Mouse (Mus musculus): ENCODE measurements around the gene Rdh19.
"Not testable (repeated sequence)": the region's sequence is repeated elsewhere in the genome, so short reads cannot be mapped to it uniquely, and the experiment has no call there.

Rdh19 gene

DNA sequence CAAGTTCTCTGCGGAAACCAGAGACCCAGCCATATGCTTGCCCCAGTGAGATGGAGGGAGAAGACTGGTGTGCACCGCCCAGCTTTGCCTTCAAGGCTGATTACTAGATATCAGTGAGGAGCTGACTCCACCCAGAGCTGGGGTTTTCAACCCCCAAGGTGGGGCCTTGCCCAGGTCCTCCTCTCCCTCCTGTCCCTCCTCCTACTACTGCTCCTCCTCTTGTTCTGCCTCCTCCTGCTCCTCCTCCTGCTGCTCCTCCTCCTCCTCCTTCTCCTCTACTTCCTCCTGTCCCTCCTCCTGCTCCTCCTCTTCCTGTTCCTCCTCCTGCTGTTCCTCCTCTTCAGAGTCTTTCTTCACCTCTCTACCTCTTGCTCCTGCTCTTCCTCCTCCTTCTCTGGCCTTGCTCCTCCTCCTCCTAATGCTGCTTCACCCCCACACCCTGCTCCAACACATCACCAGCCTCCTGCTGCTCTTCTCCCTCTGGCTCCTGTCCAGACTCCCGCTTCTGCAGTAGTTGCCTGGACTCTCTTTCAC, 29.5 kb downstream of the Rdh19 start:
- DNase-seq (ENCODE audit: low spot score in 2 of 2), result no peak

DNA sequence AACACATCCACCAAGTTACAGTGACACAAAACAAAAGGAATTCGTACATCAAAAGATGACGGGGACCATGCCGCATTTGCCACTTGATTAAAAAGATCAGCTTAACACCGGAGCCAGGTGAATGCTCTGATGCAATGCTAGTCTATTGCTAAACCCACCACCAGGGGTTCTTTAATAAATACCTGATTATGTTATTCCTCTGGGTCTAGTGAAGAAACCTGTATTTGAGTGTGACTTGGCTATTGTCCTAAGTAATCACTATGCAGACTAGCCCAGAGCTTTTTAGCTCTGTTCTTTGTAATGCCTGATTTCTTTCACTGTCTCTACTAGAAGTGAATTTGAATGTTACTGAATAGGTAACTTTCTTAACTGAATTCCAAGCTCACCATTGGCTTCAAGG, 31.3 kb downstream of the Rdh19 start:
- DNase-seq (ENCODE audit: low spot score in 2 of 2), result no peak

GRCm38 (mm10) chr10:127886551-127886950, 36.8 kb downstream of the Rdh19 start:
- no peak for DNase-seq (ENCODE audit: low spot score in 2 of 2)

- no peak for DNase-seq (ENCODE audit: low spot score in 2 of 2)
These were observed 37.2 kb downstream of the Rdh19 start for GRCm38 (mm10) chr10:127886971-127887370.

- no peak for DNase-seq (ENCODE audit: low spot score in 2 of 2)
These were observed 38.9 kb downstream of the Rdh19 start, which contains the start of gene Rdh7 for GRCm38 (mm10) chr10:127888605-127889004. TSS of gene Rdh7 (minus strand) at chr10:127888817.

DNA sequence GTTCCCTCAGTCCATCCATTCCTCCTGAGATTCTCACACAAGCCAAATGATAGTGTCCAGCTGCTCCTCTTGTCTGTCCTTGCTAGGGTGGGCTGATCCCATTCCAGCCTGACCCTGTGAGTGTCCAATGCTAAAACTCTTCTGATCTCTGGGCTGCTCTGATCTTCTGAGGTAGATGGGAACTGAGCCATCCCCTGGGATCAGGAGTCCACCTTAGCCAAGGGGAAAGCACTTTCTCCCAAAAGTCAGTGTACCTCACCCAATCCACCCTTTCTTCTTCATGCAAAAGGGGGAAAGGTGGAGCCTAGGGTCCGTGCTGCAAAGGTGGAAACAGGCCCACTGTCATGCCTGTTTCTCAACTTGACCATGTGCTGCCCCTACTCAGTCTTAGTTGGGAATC, 41.8 kb downstream of the Rdh19 start:
- DNase-seq (ENCODE audit: low spot score in 2 of 2), result no peak

DNA sequence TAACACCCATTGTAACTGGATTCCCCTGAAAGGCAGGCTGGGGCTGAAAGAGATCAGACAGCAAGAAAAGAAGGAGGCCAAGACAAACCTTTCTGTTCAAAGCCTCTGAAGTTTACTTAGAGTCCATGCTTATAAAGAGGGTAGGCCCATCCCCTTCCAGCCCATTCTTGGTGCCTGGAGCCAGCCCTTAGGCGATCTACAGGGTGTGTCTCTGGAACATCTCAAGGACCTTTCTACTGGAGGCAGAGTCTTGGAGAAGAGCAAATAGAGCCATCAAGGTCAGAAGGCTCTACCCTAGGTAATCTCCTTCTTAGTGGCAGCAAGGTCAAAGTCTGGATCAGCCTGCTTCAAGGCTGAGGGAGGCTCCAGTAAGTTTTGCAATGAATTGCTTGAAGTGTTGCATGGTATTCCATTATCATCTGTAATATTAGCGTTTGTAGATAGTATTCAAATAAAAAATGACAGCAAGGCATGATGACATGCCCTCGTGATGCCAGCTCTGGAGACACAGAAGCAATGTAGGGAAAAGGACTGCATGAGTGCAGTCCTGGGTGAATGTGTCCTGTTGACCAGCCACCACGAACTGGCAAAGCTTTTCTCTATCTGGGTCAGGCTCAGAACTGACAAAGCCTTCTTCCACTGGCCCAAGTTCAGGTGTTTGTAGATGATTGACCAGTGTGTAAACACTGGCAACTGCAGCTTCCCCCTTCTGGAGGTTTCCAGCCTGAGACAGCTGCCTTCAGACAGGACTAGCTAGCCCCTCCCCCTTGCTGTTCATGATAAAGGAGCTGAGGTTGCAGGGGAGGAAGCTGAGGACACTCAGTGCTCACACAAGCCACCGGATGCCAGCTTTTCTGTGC, 43.7 kb downstream of the Rdh19 start:
- DNase-seq (ENCODE audit: low spot score in 2 of 2), result not testable (repeated sequence)

- no peak for DNase-seq (ENCODE audit: low spot score in 2 of 2)
These were observed 47.0 kb downstream of the Rdh19 start for GRCm38 (mm10) chr10:127896705-127897104.

GRCm38 (mm10) chr10:127897506-127897905, 47.8 kb downstream of the Rdh19 start:
- no peak for DNase-seq (ENCODE audit: low spot score in 2 of 2)

GRCm38 (mm10) chr10:127898218-127898617, 48.5 kb downstream of the Rdh19 start, which contains the start of gene Sdr9c7:
TSS of gene Sdr9c7 (plus strand) at chr10:127898518.
- no peak for DNase-seq (ENCODE audit: low spot score in 2 of 2)

DNA sequence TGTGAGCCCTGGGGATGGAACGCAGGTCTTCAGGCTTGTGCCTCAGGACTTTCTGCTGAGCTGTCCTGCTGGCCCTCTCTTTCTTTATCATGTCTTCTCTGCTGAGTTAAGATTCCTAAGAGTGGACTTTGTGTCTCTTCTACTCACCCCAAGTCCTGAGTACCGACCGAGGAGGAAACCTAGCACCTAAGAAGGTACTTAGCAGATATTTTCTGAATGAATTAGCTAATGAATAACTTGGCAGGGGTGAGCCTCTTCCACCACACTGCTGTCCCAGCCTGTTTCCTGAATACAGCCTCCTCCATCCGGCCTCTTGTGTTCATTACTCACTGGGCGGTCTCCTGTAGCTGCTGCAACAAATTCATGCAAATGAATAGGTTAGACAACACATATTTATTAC, 50.1 kb downstream of the Rdh19 start:
- no peak for DNase-seq (ENCODE audit: low spot score in 2 of 2)

DNA sequence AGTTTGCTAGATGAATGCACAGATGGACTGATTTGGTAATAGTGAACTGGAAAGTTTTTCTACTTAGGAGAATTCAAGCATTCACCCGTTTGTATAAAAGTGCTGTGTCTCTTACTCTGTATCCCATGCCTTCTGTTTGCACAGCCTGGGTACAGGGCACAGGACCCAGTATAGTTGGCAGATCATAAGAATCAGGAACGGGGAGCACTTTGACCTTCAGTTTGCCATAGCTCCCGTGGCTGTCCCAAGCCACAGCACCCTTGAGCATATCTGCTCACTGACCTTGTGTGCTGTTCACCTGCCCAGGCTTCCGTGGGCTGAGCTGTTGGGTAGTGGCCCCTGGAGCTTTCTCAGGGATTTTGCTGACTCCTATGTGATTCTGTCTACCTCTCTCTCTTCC, 52.0 kb downstream of the Rdh19 start:
- DNase-seq (ENCODE audit: low spot score in 2 of 2), result no peak

GRCm38 (mm10) chr10:127903116-127903515, 53.4 kb downstream of the Rdh19 start:
- no peak for DNase-seq (ENCODE audit: low spot score in 2 of 2)

DNA sequence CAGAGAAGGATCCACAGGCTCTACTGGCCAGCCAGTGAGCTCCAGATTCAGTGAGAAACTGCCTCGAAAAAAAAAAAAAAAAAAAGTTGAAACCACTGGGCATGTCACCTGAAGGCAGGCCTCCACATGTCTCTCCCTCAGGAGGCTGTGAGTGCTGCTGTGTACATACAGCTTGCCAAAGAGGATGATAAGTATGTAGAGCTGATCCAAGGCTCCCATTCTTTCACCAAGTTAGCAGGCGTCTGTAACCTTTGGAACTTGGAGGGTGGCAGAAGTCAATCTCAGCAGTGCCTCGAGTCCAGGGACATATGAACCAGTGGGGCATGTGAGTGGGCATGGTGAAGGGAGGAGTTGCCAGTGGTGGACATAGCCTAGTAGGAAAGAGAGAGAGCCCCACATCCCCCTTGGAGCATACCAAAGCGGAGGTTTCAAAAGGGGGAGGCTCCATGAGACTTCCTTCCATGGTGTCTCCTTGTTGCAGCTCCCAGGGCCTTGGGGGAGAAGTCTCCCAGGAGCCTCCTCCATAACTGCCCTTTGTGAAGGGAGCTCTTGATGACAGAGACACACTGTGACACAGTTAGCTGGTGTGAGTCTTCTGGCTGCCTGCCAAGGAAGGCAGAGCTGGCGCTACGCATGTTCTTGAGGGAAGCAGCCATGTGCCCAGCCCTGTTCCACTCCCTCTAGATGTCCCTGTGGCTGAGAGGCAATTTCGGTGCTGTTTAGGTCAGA, 55.2 kb downstream of the Rdh19 start:
- DNase-seq (ENCODE audit: low spot score in 2 of 2), result no peak

- no peak for DNase-seq (ENCODE audit: low spot score in 2 of 2)
These were observed 56.4 kb downstream of the Rdh19 start for GRCm38 (mm10) chr10:127906138-127906537.

DNA sequence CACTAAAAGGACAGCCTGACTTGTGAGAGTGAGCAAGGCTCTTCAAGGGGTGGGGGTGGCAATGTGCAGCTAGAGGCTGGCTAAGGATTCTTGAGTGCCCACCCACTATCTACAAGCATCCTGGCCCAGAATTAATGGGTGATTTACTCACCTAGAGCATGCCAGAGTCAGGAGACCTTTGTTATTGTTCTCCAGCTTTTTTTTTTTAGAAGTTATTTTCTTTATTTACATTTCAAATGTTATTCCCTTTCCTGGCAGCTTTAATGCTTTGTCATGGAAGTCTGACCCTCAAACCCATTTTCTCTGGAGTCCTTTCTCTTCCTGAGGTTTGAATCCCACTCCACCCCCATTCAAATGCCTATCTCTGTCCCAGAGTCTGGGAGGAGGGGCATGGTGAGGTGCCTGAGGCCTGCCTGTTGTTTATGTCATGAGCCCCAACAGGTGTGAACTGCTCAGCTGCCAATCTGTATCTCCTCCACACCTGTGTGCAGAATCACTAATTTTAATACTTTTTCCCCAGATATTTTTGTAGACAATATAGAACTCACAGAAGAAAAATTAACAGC, 57.7 kb downstream of the Rdh19 start:
- DNase-seq (ENCODE audit: low spot score in 2 of 2), result no peak

Data from natural killer cell, adult 2 months (primary cell).